Mouse (Mus musculus): ENCODE results near the gene Ccdc28a. TPM values are rescaled to one million over a fixed set of nuclear protein-coding genes. Genes with fewer than 3 reads are reported as not detected.

Gene Ccdc28a
- polyA plus RNA-seq, 1 experiment from 2014 or later: 9.2 TPM

DNA sequence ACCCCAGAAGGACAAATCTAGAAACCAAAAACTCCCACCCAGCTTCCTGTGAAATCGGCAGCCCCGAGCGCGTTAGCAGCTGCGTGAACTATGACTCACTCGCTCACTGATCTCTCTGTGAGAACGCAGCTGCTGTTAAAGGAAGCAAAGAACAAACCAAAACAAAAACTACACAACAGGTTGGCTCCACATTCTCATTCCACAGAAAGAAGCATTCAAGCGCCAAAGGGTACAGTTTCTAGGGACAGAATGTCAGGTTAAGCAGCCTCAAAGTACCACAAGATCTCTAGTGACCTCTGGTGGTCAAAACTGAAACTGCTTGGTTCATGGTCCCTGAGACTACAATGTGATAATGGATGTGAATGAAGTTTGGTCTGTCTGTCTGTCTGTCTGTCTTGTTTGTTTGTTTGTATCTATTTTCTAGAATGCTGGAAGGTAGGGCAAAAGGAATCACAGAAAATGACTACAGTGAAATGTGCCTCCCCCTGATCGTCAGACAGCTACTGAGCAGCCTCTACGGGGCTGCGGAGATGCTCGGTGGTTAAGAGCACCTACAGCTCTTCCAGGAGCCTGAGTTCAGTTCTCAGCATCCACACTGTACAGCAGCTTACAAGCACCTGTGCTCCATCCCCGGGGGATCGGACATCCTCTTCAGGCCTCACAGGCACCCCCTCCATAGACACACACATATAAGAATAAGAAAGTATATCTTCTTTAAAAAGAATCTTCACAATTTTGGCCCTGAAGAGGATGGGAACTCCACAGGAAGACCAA lies 37.4 kb downstream of the Ccdc28a start:
- Histone ChIP-seq H3K9ac (no peak overlapping the region), H3K27me3 (ENCODE audit: insufficient read depth, low read length) (no peaks in the 10 kb centered on the region), H3K36me3 (ENCODE audit: insufficient read depth) (no peaks in the 10 kb centered on the region), H3K27ac (ENCODE audit: low read depth) (no peak overlapping the region), H3K4me3 (ENCODE audit: low read depth, low read length) (peak overlapping the region; percentile 10; the same call in 1 of the 2 replicates), H3K4me2 (peak overlapping the region; percentile 53), H3K4me1 (ENCODE audit: insufficient read depth) (no peaks in the 10 kb centered on the region), H3K9me3 (ENCODE audit: low read depth, low read length) (no peaks in the 10 kb centered on the region)
- DNase-seq (peak; percentile 94), ATAC-seq (ENCODE audit: insufficient read depth) (peak; percentile 21; the same call in 1 of the 2 replicates)
- WGBS: 55% methylated on average over 14 of the region's 14 CpGs
- peak; percentile 96 for TF ChIP-seq CTCF (IDR thresholded peaks at IDR 0.05; ENCODE audit: low read depth)

DNA sequence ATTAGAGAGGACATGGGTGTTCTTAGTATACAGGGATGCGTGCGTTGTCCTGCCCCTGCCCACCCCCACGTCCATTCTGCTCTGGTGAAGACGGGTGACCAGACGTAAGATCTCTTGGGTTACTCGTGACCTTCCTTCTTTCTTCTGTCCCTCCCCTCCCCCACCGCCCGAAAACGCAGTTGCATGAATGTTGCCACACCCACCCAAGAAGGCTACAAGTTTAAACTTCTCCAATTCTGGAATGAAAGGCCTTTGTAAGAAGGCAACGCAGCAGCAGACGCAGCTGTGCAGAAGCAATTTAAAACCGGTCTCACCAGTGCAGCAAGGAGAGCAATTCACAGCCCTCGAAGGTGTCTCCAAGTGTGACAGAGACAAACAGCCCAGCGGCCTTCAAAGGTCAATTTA lies 40.1 kb downstream of the Ccdc28a start:
- no peak overlapping the region for H3K4me3 ChIP-seq (ENCODE audit: low read depth, low read length)
- peak; percentile 73 for DNase-seq
- H3K4me1 ChIP-seq (ENCODE audit: insufficient read depth): no peaks in the 10 kb centered on the region
- no peaks in the 10 kb centered on the region for H3K27me3 ChIP-seq (ENCODE audit: insufficient read depth, low read length)
- H3K9ac ChIP-seq: no peak overlapping the region
- peak overlapping the region; percentile 43; the same call in 1 of the 2 replicates for H3K27ac ChIP-seq (ENCODE audit: low read depth)
- H3K4me2 ChIP-seq: peak overlapping the region; percentile 42
- 39% methylated on average over 14 of the region's 14 CpGs for WGBS
- H3K36me3 ChIP-seq (ENCODE audit: insufficient read depth): no peaks in the 10 kb centered on the region
- TF ChIP-seq CTCF (IDR thresholded peaks at IDR 0.05; ENCODE audit: low read depth): no peak
- peak; percentile 79 for ATAC-seq (ENCODE audit: insufficient read depth)
- no peaks in the 10 kb centered on the region for H3K9me3 ChIP-seq (ENCODE audit: low read depth, low read length)

DNA sequence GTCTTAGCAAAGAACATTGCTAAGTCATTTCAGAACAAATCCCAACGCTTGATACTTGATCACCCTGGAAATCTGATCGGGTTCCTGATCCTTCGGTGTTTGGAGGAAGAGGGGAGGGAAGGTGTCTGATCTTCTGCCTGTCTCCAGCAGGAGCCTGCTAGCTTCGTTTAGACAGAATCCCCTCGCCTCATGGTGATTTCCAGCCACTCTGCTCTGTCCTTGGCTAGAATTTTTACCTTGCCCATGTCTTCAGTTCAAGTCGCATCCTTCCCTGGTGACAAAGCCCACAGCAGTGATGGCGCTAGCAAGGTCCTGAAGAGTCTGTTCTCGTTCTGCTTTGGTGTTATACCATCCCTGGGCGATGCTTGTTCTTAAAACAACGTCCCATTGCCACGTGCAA lies 40.6 kb downstream of the Ccdc28a start:
- Histone ChIP-seq H3K4me2 (no peak overlapping the region; the same call in 1 of the 2 replicates), H3K9me3 (ENCODE audit: low read depth, low read length) (no peaks in the 10 kb centered on the region), H3K4me1 (ENCODE audit: insufficient read depth) (no peaks in the 10 kb centered on the region), H3K9ac (no peak overlapping the region), H3K36me3 (ENCODE audit: insufficient read depth) (no peaks in the 10 kb centered on the region), H3K4me3 (ENCODE audit: low read depth, low read length) (no peak overlapping the region), H3K27ac (ENCODE audit: low read depth) (peak overlapping the region; percentile 43; the same call in 1 of the 2 replicates), H3K27me3 (ENCODE audit: insufficient read depth, low read length) (no peaks in the 10 kb centered on the region)
- no peak for TF ChIP-seq CTCF (IDR thresholded peaks at IDR 0.05; ENCODE audit: low read depth)
- DNase-seq (no peak), ATAC-seq (ENCODE audit: insufficient read depth) (no peak)
- WGBS: 64% methylated on average over 11 of the region's 11 CpGs

DNA sequence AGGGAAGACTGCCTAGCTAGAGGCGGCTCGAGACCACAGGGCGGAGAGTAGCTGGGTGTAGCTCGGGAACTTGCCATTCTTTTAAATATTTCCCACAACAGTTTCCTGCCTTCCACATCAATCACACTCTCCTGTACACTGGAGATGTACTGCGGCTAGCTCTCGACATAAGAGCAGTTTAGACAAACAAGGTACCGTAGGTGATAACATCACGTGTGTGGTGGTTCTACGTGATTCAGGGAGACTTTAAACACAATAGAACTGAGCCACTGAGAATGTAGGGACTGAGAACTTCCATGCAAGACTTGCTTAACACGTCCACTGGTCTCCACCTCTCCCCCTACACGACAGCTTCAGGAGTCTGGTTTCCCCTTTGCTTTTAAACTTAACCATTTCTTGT lies 41.6 kb downstream of the Ccdc28a start:
- Histone ChIP-seq H3K4me2 (no peak overlapping the region), H3K9ac (no peak overlapping the region), H3K36me3 (ENCODE audit: insufficient read depth) (no peaks in the 10 kb centered on the region), H3K9me3 (ENCODE audit: low read depth, low read length) (no peaks in the 10 kb centered on the region), H3K27me3 (ENCODE audit: insufficient read depth, low read length) (no peaks in the 10 kb centered on the region), H3K4me1 (ENCODE audit: insufficient read depth) (no peaks in the 10 kb centered on the region), H3K4me3 (ENCODE audit: low read depth, low read length) (no peak overlapping the region), H3K27ac (ENCODE audit: low read depth) (no peak overlapping the region)
- 32% methylated on average over 11 of the region's 11 CpGs for WGBS
- TF ChIP-seq CTCF (IDR thresholded peaks at IDR 0.05; ENCODE audit: low read depth): no peak
- ATAC-seq (ENCODE audit: insufficient read depth): no peak
- no peak for DNase-seq

DNA sequence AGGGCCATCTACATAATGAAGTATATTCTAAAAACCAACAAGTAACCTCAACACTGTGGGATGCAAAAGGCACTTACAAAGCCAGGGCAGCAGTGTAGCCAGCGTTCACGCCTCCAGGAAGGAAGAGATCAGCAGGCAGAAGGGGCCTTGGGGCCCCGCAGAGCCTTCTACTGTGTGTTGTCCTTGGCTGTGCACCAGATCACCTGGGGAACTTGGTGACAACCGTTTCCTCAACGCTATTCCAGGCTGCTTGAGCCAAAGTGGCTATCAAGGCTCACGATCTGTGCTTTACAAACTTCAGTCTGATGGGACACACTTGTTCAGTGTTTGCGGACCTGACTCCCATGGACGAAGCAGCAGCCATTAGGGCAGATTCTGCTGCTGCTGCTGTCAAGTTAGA lies 43.1 kb downstream of the Ccdc28a start:
- Histone ChIP-seq H3K9me3 (ENCODE audit: low read depth, low read length) (no peaks in the 10 kb centered on the region), H3K4me1 (ENCODE audit: insufficient read depth) (no peaks in the 10 kb centered on the region), H3K4me2 (no peak overlapping the region), H3K36me3 (ENCODE audit: insufficient read depth) (no peaks in the 10 kb centered on the region), H3K27ac (ENCODE audit: low read depth) (no peak overlapping the region), H3K9ac (no peak overlapping the region), H3K27me3 (ENCODE audit: insufficient read depth, low read length) (no peaks in the 10 kb centered on the region), H3K4me3 (ENCODE audit: low read depth, low read length) (no peak overlapping the region)
- DNase-seq (peak; percentile 26), ATAC-seq (ENCODE audit: insufficient read depth) (no peak)
- WGBS: 38% methylated on average over 8 of the region's 8 CpGs
- no peak for TF ChIP-seq CTCF (IDR thresholded peaks at IDR 0.05; ENCODE audit: low read depth)

DNA sequence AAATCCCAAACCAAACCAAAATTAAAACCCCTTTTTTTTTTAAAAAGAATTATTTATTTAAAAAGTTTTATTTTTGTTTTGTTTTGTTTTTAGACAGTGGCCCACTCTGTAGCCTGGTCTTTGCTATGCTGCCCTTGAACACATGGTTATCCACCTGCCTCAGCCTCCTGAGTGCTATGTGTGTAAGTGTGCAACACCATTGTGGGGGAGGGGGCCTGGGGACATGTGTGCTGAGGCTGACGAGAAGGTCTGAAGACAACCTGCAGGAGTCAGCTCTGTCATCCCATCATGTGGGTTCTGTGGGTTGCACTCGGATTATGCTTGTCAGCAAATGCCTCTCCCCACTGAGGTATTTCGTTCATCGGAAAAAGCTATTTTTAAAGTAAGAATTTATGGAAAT lies 45.3 kb downstream of the Ccdc28a start:
- Histone ChIP-seq H3K27ac (ENCODE audit: low read depth) (no peak overlapping the region), H3K4me3 (ENCODE audit: low read depth, low read length) (no peak overlapping the region), H3K9ac (no peak overlapping the region), H3K27me3 (ENCODE audit: insufficient read depth, low read length) (no peaks in the 10 kb centered on the region), H3K9me3 (ENCODE audit: low read depth, low read length) (no peaks in the 10 kb centered on the region), H3K36me3 (ENCODE audit: insufficient read depth) (no peaks in the 10 kb centered on the region), H3K4me1 (ENCODE audit: insufficient read depth) (no peaks in the 10 kb centered on the region), H3K4me2 (no peak overlapping the region)
- DNase-seq (no peak), ATAC-seq (ENCODE audit: insufficient read depth) (no peak)
- WGBS: 75% methylated on average over 4 of the region's 4 CpGs
- no peak for TF ChIP-seq CTCF (IDR thresholded peaks at IDR 0.05; ENCODE audit: low read depth)

DNA sequence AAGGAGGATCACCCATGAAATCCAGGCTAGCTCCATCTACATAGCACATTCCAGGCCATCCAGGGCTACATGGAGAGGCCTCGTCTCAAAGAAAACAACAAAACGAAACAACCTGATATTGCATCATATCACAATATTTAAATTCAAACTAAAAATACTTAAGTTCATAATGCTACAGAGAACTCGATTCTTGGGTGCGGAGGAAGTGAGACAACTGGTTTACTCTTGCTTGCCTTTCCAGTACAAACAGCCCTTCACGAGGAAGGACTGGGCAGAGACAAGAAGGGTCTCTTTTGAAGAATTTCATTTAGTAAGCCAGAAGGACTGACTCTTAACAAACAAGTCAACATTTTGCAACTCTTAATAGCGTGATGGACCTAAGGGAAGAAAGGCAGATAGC lies 46.2 kb downstream of the Ccdc28a start:
- TF ChIP-seq CTCF (IDR thresholded peaks at IDR 0.05; ENCODE audit: low read depth): no peak
- H3K4me1 ChIP-seq (ENCODE audit: insufficient read depth): no peaks in the 10 kb centered on the region
- H3K27ac ChIP-seq (ENCODE audit: low read depth): no peak overlapping the region
- H3K9ac ChIP-seq: no peak overlapping the region
- ATAC-seq (ENCODE audit: insufficient read depth) (no peak), DNase-seq (no peak)
- H3K4me2 ChIP-seq: no peak overlapping the region
- H3K27me3 ChIP-seq (ENCODE audit: insufficient read depth, low read length): no peaks in the 10 kb centered on the region
- H3K9me3 ChIP-seq (ENCODE audit: low read depth, low read length): no peaks in the 10 kb centered on the region
- WGBS: 60% methylated on average over 6 of the region's 6 CpGs
- no peak overlapping the region for H3K4me3 ChIP-seq (ENCODE audit: low read depth, low read length)
- no peaks in the 10 kb centered on the region for H3K36me3 ChIP-seq (ENCODE audit: insufficient read depth)
